Mouse (Mus musculus) monocyte, adult 5-6 weeks (primary cell): ENCODE measurements around the gene Krtap19-9b. TPM values are rescaled to one million over a fixed set of nuclear protein-coding genes. Genes with fewer than 3 reads are reported as not detected.

Source experiments
- ATAC-seq: fragments of 153-309, 156-312 bp; replicated peaks from 2 replicates; pipeline ENCODE4 v1.8.0; 2017; ENCODE audit warnings: mild to moderate bottlenecking; ENCODE audit not compliant: low TSS enrichment, insufficient number of reproducible peaks, severe bottlenecking, poor library complexity, low FRiP score
- total RNA-seq: library from RNA; stranded (forward); fragments of 200-1000, 200-491, 200-594 nt; gene quantifications from 3 replicates; pipeline ENCODE4 v1.2.3, GENCODE M21; 2017

The Krtap19-9b gene
- total RNA-seq: not detected in 3 replicates

DNA sequence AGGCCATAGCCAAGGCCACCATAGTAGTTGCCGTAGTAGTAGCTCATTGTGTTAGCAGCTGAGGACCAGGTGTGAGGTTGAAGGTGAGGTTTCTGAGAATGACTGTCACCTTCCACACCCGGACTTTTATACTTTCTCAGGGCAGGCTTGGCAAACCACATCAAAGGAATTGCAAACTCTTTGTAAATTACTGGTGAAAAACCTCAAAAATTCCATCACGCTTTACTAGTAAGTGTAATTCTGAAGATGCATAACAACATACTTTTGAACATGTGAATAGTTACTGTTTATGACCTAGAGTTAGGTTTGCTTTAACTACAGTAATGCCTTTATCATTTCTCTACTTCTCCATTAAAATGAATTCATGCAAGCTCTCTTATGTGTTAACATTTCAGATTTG is at the start of gene Krtap19-9b:
Gene Krtap19-9b (minus strand): TSS at position 101 of the 400 bp plus-strand sequence.
- no peak for ATAC-seq

DNA sequence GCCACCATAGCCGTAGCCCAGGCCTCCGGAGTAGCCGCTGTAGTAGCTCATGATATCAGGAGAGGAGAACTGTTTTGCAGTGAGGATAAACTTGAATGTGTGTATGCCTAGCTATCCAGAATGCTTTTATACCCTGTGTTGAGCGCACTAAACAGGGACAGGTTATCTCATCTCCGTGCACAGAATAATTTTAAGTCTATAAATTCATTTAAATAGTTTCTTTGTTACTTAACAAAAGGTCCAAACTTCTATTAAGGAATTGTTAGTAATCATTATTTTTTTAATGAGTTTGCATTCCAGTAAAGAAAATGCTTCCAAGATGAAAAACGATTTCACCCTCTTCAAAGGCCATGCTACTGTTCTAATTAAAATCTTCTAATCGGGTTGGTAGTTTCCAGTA is 30.7 kb upstream of the Krtap19-9b start, which contains the start of gene Krtap16-3:
Gene Krtap16-3 (minus strand): TSS at position 101 of the 400 bp plus-strand sequence.
- no peak for ATAC-seq

DNA sequence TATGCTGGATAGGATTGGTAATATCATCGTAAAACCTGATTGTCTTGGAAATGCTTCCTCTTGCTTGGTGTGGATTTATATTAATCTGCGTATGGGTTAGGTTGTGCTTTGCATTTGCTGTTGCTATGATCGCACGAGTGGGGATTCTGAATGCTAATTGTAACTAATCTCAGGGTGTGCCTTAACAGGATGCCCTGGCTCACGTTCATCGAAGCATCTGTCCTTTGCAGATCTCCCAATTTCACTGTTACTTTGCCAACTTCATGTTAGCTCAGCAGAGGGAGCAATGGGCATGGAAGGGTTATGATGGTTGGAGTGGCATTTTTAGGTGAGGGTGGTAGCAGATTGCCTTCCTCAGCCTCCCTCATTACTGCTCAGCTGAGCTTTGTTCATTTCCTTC is 9.0 kb upstream of the Krtap19-9b start:
- ATAC-seq: no peak

DNA sequence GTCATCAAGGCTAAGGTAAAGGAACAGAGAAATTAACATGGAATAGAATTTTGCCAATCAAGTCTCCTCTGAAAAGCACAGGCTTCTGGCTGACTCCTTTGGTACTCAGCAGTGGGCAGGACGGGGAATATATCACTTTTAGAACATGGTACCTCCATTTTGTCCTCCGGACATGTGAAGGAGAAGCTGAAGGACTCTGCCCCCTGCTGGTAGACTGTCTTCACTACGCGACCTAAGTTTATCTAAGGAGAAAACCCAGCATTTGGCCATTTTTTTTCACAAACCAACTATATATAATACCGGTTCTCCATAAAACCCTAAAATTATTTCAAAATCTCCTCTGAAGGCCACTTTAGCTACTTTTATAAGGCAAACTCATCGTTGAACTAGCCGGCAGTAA is 6.2 kb upstream of the Krtap19-9b start:
- ATAC-seq: no peak

DNA sequence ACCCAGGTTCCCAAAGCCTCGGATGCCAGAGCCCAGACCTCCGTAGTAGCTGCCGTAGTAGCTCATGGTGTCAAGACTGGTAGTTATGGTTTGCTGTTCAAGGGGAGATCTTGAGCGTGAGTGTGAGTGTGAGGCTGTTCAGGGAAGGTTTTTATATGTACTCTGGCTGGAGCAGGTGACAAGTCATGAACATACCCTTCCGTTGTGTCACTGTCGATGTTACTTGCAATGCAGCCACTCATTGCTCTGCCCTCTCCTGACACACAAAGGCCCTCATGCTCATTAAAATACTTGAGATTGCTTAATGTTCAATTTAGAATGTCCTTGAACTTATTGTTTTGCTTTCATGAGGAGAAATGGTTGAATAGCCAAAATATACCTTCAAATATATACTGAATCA is 35.7 kb downstream of the Krtap19-9b start, which contains the start of gene Krtap19-5:
Gene Krtap19-5 (minus strand): TSS at position 101 of the 400 bp plus-strand sequence.
- ATAC-seq: no peak

DNA sequence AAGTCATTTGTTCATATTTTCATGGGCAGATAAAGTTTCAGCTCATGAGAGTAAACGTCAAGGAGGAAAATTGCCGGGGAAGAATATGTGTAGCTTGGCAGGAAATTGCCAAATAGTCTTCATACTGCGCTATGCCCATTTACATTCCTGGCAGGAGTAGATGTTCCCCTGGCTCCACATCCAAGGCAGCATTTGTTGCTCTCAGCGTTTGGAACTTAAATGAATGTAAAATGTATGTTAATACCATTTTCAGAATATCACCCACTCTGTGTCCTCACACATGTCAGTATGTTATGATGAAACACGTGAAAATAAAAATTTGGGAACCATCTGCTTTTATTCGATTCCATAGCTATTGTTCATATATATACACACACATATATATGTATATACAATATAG is 45.2 kb downstream of the Krtap19-9b start:
- ATAC-seq: no peak

DNA sequence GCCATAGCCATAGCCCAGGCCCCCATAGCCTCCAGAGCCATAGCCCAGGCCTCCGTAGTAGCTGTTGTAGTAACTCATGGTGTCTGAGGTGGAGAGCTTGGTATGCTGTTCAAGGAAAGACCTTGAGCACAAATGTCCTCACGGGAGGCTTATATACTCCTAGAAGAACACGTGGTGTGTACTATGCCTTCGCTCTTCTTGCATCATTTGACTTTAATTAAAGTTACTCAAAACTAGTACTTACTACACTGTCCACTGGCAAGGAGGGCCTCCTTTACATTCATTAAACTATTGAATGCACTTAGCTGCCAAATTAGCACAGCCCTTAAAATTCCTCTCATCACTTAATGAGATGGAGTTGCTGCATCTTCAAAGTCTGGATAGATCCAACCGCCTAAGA is 47.1 kb downstream of the Krtap19-9b start, which contains the start of gene Krtap19-4:
Gene Krtap19-4 (minus strand): TSS at position 101 of the 400 bp plus-strand sequence.
- no peak for ATAC-seq

Other genes starting within 250 kb of the Krtap19-9b start
- not detected in 3 replicates for gene 2310061N02Rik, start 224.3 kb downstream of the Krtap19-9b start, total RNA-seq
- not detected in 3 replicates for gene Krtap13-1, start 203.4 kb downstream of the Krtap19-9b start, total RNA-seq
- not detected in 3 replicates for gene Krtap13, start 180.6 kb downstream of the Krtap19-9b start, total RNA-seq
- not detected in 3 replicates for gene 2310034C09Rik, start 173.4 kb downstream of the Krtap19-9b start, total RNA-seq
- gene 2310057N15Rik, start 158.1 kb downstream of the Krtap19-9b start, total RNA-seq: not detected in 3 replicates
- gene Gm5965, start 154.4 kb downstream of the Krtap19-9b start, total RNA-seq: not detected in 3 replicates
- gene Gm20741, start 120.0 kb downstream of the Krtap19-9b start, total RNA-seq: not detected in 3 replicates
- not detected in 3 replicates for gene Krtap15, start 112.0 kb downstream of the Krtap19-9b start, total RNA-seq
- gene Krtap14, start 106.1 kb downstream of the Krtap19-9b start, total RNA-seq: not detected in 3 replicates
- not detected in 3 replicates for gene Krtap19-1, start 62.9 kb downstream of the Krtap19-9b start, total RNA-seq
- gene Krtap19-2, start 58.0 kb downstream of the Krtap19-9b start, total RNA-seq: not detected in 3 replicates
- gene Krtap19-3, start 54.2 kb downstream of the Krtap19-9b start, total RNA-seq: not detected in 3 replicates
- not detected in 3 replicates for gene Krtap19-4, start 47.2 kb downstream of the Krtap19-9b start, total RNA-seq
- gene Krtap19-5, start 35.8 kb downstream of the Krtap19-9b start, total RNA-seq: not detected in 3 replicates
- gene Krtap16-3, start 30.6 kb upstream of the Krtap19-9b start, total RNA-seq: not detected in 3 replicates
- not detected in 3 replicates for gene Krtap22-2, start 78.5 kb upstream of the Krtap19-9b start, total RNA-seq
- gene Gm10229, start 83.0 kb upstream of the Krtap19-9b start, total RNA-seq: not detected in 3 replicates
- gene Krtap6-1, start 99.4 kb upstream of the Krtap19-9b start, total RNA-seq: not detected in 3 replicates
- gene Gm10228, start 109.2 kb upstream of the Krtap19-9b start, total RNA-seq: not detected in 3 replicates
- gene Krtap6-5, start 115.6 kb upstream of the Krtap19-9b start, total RNA-seq: not detected in 3 replicates
- not detected in 3 replicates for gene 1110025L11Rik, start 131.7 kb upstream of the Krtap19-9b start, total RNA-seq
- gene Krtap6-3, start 151.8 kb upstream of the Krtap19-9b start, total RNA-seq: not detected in 3 replicates
- gene Gm6358, start 208.6 kb upstream of the Krtap19-9b start, total RNA-seq: not detected in 3 replicates
- gene Gm10061, start 218.8 kb upstream of the Krtap19-9b start, total RNA-seq: not detected in 3 replicates
- not detected in 3 replicates for gene Gm9789, start 225.7 kb upstream of the Krtap19-9b start, total RNA-seq
- gene Gm7735, start 237.2 kb upstream of the Krtap19-9b start, total RNA-seq: not detected in 3 replicates
- gene 1110057P08Rik, start 242.5 kb upstream of the Krtap19-9b start, total RNA-seq: not detected in 3 replicates